Mouse (Mus musculus) lung, postnatal 0 days (tissue): Measurements from ENCODE around the gene Best3. TPM values are rescaled to one million over a fixed set of nuclear protein-coding genes. Genes with fewer than 3 reads are reported as not detected.
A peak's percentile ranks its signal among the peaks of the same experiment; 100 is the strongest.

Experiments
- ATAC-seq: fragments of 200-750 bp; cut with Nextera tagmentation; 2 replicates; pipeline ENCODE4 v1.8.0; 2017; ENCODE audit warnings: moderate library complexity
- DNase-seq: peaks from one replicate; pipeline ENCODE4 v3.0.0-alpha.2; 2016; ENCODE audit warnings: low spot score
- H3K27ac ChIP-seq: fragments of 300-500 bp; sonication (generic); 2 replicates; pipeline ENCODE4 v1.5.1; 2014; ENCODE audit warnings: antibody characterized with exemption, mild to moderate bottlenecking, low read length, mixed read lengths
- H3K27me3 ChIP-seq: fragments of 300-500 bp; sonication (generic); replicated peaks from 2 replicates; pipeline ENCODE4 v1.6.1; 2014; ENCODE audit warnings: low read length, mixed read lengths; ENCODE audit not compliant: insufficient read depth
- H3K36me3 ChIP-seq: fragments of 300-500 bp; sonication (generic); 2 replicates; pipeline ENCODE4 v1.6.1; 2014; ENCODE audit warnings: low read length, mixed read lengths; ENCODE audit not compliant: insufficient read depth
- H3K4me1 ChIP-seq: fragments of 300-500 bp; sonication (generic); 2 replicates; pipeline ENCODE4 v1.6.1; 2014; ENCODE audit warnings: antibody characterized with exemption, low read depth, low read length, mixed read lengths; ENCODE audit not compliant: insufficient read depth
- H3K4me2 ChIP-seq: fragments of 300-500 bp; sonication (generic); replicated peaks from 2 replicates; pipeline ENCODE4 v1.6.1; 2014; ENCODE audit warnings: low read depth, mild to moderate bottlenecking, low read length, moderate library complexity, mixed read lengths
- H3K4me3 ChIP-seq: fragments of 300-500 bp; sonication (generic); 2 replicates; pipeline ENCODE4 v1.5.1; 2014; ENCODE audit warnings: low read depth, low read length
- H3K9ac ChIP-seq: fragments of 300-500 bp; sonication (generic); replicated peaks from 2 replicates; pipeline ENCODE4 v1.6.1; 2014; ENCODE audit warnings: low read depth, mild to moderate bottlenecking
- H3K9me3 ChIP-seq: fragments of 300-500 bp; sonication (generic); 2 replicates; pipeline ENCODE4 v1.6.1; 2016; ENCODE audit warnings: low read length, mixed read lengths
- CTCF ChIP-seq: IDR thresholded peaks from 2 replicates; pipeline ENCODE4 v1.5.1; 2016; ENCODE audit warnings: antibody characterized with exemption, mild to moderate bottlenecking
- EP300 ChIP-seq: IDR thresholded peaks from 2 replicates; pipeline ENCODE4 v1.6.1; 2016; ENCODE audit warnings: antibody characterized with exemption, mild to moderate bottlenecking, control low read depth
- WGBS: fragments of 180-500 bp; shearing (Covaris S2); extraction: QIAGEN DNeasy Blood & Tissue Kit; methylation state at CpG from one replicate; pipeline ENCODE4 v1.1.7; 2014; 5-methylcytosine and 5-hydroxymethylcytosine counted together
- polyA plus RNA-seq: library from polyadenylated mRNA; unstranded; fragments of >200 nt; fragmentation: Nextera tagmentation; extraction: Ambion mirVana; gene quantifications from 2 replicates; pipeline ENCODE4 v1.2.1, GENCODE M21; 2015

Best3 gene
- polyA plus RNA-seq, result 0.15 and 0.43 TPM in 2 replicates

GRCm38 (mm10) chr10:116986264-116987082, at the start of gene Best3:
Gene Best3, plus strand, starts transcription at chr10:116986314.
- H3K9ac ChIP-seq, result no peak within 1 kb of the TSS
- H3K9me3 ChIP-seq, result no peaks in the 10 kb centered on the region
- 28% methylated on average over 21 of the region's 21 CpGs for WGBS
- no peaks in the 10 kb centered on the region for H3K27me3 ChIP-seq
- DNase-seq (peak; percentile 43), ATAC-seq (peak; percentile 61)
- H3K4me2 ChIP-seq, result peak within 1 kb of the TSS; percentile 33
- H3K27ac ChIP-seq, result peak within 1 kb of the TSS; percentile 47; the same call in 1 of the 2 replicates
- TF ChIP-seq EP300 (no peak), CTCF (no peak)
- H3K36me3 ChIP-seq, result no peaks in the 10 kb centered on the region
- no peaks in the 10 kb centered on the region for H3K4me1 ChIP-seq
- H3K4me3 ChIP-seq, result no peak within 1 kb of the TSS

DNA sequence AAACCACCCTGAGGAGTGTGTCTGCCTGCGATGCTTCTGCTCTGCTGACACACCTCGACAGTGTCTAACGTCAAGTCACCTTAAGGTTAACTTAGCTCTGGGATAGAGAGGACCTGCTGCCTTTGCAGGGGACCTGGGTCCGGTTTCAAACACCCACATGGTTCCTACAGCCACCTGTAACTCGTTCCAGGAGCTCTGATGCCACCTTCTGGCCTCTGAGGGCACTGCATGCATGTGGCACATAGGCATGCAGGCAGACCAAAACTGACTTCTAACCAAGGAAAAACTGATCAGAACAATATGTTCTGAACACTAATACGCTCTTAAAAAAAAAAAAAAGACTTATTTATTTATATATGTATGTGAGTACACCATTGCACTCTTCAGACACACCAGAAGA, 43.1 kb upstream of the Best3 start:
- no peaks in the 10 kb centered on the region for H3K4me1 ChIP-seq
- H3K36me3 ChIP-seq, result peaks cover 10% of the 10 kb centered on the region
- TF ChIP-seq CTCF, result peak; percentile 64
- TF ChIP-seq EP300, result no peak
- WGBS, result 92% methylated on average over 6 of the region's 6 CpGs
- H3K9ac ChIP-seq, result no peak overlapping the region
- ATAC-seq (no peak), DNase-seq (no peak)
- no peak overlapping the region for H3K27ac ChIP-seq
- H3K27me3 ChIP-seq, result no peaks in the 10 kb centered on the region
- no peaks in the 10 kb centered on the region for H3K9me3 ChIP-seq
- H3K4me2 ChIP-seq, result no peak overlapping the region
- no peak overlapping the region for H3K4me3 ChIP-seq

DNA sequence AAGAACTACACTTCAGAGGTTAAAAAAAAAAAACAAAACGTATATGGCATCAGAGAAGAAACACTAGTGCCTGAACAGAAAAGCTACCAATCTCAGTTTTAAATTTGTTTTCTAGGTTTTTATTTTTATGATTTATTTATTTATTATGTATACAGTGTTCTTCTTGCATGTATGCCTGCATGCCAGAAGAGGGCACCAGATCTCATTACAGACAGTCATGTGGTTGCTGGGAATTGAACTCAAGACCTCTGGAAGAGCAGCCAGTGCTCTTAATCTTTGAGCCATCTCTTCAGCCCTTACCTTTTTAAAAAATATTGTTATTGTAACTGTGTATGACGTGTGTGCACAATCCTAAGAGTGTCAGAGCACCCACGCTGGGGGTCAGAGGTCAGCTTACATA, 42.0 kb upstream of the Best3 start:
- DNase-seq, result no peak
- no peak for ATAC-seq
- Histone ChIP-seq H3K27ac (no peak overlapping the region), H3K4me3 (no peak overlapping the region), H3K27me3 (no peaks in the 10 kb centered on the region), H3K9ac (no peak overlapping the region), H3K9me3 (no peaks in the 10 kb centered on the region), H3K36me3 (peaks cover under 1% of the 10 kb centered on the region; the same call in 1 of the 2 replicates), H3K4me2 (no peak overlapping the region), H3K4me1 (no peaks in the 10 kb centered on the region)
- TF ChIP-seq EP300 (no peak), CTCF (peak; percentile 54)
- 89% methylated on average over 3 of the region's 3 CpGs for WGBS

GRCm38 (mm10) chr10:116944940-116945339, 41.2 kb upstream of the Best3 start:
- Histone ChIP-seq H3K4me3 (no peak overlapping the region), H3K9ac (no peak overlapping the region), H3K4me2 (no peak overlapping the region), H3K9me3 (no peaks in the 10 kb centered on the region), H3K4me1 (no peaks in the 10 kb centered on the region), H3K36me3 (no peaks in the 10 kb centered on the region), H3K27me3 (no peaks in the 10 kb centered on the region), H3K27ac (no peak overlapping the region)
- TF ChIP-seq CTCF (no peak), EP300 (no peak)
- ATAC-seq (no peak), DNase-seq (no peak)
- WGBS, result 57% methylated on average over 10 of the region's 10 CpGs

DNA sequence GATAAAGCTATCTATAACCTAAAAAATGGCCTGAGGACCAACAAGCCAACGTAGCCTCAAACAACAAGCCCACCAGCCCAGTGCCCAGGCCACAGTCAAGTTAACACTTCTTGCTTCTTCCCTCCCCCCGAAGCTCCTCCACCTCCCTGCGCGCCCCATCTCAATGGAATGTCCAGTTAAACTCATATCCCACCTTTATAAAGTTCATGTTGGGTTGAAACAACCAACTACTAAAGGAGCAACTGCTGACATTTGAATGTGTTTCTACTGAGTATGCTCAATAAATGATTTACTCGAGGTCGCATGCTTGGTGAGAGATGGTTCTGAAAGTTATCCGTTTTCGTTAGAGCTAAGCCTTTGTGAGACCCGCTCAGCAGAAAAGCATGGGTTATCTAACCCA, 37.7 kb upstream of the Best3 start:
- Histone ChIP-seq H3K36me3 (no peaks in the 10 kb centered on the region), H3K4me1 (no peaks in the 10 kb centered on the region), H3K27ac (no peak overlapping the region), H3K27me3 (no peaks in the 10 kb centered on the region), H3K9ac (no peak overlapping the region), H3K4me2 (peak overlapping the region; percentile 85), H3K9me3 (no peaks in the 10 kb centered on the region), H3K4me3 (no peak overlapping the region)
- no peak for ATAC-seq
- no peak for TF ChIP-seq CTCF
- no peak for TF ChIP-seq EP300
- no peak for DNase-seq
- WGBS, result 73% methylated on average over 9 of the region's 9 CpGs

DNA sequence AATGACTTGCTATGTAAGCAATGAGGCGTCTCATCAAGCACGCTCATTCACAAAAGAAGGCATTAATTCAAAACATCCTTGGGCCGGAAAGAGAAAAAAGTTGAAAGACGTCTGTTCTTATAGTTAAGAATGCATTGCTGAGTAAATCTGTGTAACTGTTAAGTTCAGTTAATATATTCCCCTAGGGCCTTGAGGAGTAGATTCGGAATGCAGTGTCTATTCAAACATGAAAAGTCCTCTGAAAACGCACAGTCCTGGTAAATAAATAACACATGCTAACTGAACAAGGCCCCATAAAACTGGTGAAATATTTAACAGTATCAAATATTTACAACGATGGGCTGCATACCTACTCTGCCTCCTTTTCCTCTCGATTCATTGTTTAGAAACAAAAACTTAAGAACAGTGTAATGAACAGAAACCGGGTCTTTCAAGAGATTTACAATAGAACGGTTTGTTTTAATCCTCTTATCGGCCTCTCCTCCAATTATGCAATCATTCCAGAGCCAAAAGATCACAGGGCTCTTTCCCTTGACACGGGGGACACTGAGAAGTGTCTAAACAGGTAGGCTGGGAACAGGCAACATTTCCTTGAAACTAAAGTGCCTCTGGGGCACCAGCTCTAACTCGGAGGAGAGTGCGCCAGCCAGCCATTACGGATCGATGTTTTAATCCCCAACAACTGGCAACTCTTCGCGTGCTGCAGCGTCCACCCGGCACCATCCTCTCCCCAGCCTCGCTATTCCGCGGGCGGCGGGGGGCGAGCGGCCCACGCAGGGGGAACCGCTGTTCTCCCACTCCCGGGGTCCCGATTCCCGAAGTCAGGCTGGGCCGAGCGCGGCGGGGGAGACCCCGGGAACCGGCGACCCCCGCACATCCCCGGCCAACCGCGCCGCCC, 36.8 kb upstream of the Best3 start:
- peak overlapping the region; percentile 84 for H3K4me3 ChIP-seq
- H3K27me3 ChIP-seq, result no peaks in the 10 kb centered on the region
- peak overlapping the region; percentile 46 for H3K9ac ChIP-seq
- no peaks in the 10 kb centered on the region for H3K9me3 ChIP-seq
- peak; percentile 4 for ATAC-seq
- H3K27ac ChIP-seq, result peak overlapping the region; percentile 72
- TF ChIP-seq CTCF, result no peak
- TF ChIP-seq EP300, result peak; percentile 23; the same call in 1 of the 2 replicates
- no peaks in the 10 kb centered on the region for H3K36me3 ChIP-seq
- no peaks in the 10 kb centered on the region for H3K4me1 ChIP-seq
- peak; percentile 53 for DNase-seq
- 3% methylated on average over 36 of the region's 44 CpGs for WGBS
- peak overlapping the region; percentile 85 for H3K4me2 ChIP-seq
